Mouse (Mus musculus) left cerebral cortex, postnatal 25 days (tissue): ENCODE results near the gene Zfp944. TPM values are rescaled to one million over a fixed set of nuclear protein-coding genes. Genes with fewer than 3 reads are reported as not detected.
"Not testable (repeated sequence)": the region's sequence is repeated elsewhere in the genome, so short reads cannot be mapped to it uniquely, and the experiment has no call there.

Experiments used
- DNase-seq, 2 experiments: peaks; one replicate each; pipeline ENCODE4 v3.0.0; 2022; ENCODE audit warnings: low spot score in 2 of 2, mixed read lengths in 1 of 2
- intact Hi-C: fragments of 180-260 bp; cut with DNase I; formaldehyde crosslinking; loops from one replicate; pipeline ENCODE4 v1.15.1; 2025
- total RNA-seq, 2 experiments: library from RNA; stranded (reverse); gene quantifications; 2 replicates each; pipeline ENCODE4 v1.2.3; 2021

Zfp944 gene
- total RNA-seq, result 10 to 100 TPM in 1 of 2 experiments, 1 to 10 TPM in 1; 9.2 to 11.4 TPM

DNA sequence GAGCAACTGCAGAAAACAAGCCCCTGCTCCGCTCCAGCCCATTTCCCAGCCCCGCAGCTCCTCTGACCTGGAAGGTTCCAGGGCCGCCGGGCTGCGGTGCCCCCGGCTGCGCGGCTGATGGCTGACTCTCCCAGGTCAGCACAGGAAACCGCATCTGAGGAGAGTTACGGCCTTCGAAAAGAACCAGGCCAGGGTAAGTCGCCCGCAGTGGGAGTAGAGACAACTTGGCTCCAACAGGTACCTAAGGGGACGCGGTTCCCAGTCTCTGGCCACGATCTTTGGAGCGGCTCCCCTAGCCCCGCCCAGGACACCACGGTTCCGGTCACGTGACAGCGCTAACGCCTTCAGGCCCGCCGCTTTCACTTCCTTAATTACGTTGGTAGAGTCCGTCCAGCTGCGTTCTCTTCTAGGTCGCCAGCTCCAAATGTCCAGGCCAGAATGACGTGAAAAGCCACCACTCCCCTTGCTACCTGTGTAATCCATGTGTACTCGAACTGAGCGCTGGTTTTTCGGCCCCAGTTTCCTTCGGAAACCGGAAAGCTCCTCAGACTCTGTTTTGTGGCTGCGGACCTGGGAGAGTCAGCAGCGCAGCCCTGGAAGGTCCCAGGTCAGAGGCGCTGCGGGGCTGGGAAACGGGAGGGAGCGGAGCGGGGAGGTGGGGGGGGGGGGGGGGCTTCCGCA is at the start of gene Zfp944, which contains the start of gene Zfp758:
Gene Zfp944 (minus strand): TSS at position 300 of the 681 bp plus-strand sequence.
Gene Zfp758 (plus strand): TSS at position 353 of the 681 bp plus-strand sequence.
- peak; percentile 45 to 51 for DNase-seq
- intact Hi-C loops, result not testable (repeated sequence)

- intact Hi-C loops, result loop anchor here (5.0 kb wide), 1 partner anchor 58 kb away; no protein-coding TSS in a partner anchor
- DNase-seq, result no peak
These were observed 49.6 kb upstream of the Zfp944 start for GRCm38 (mm10) chr17:22410756-22411155.

DNA sequence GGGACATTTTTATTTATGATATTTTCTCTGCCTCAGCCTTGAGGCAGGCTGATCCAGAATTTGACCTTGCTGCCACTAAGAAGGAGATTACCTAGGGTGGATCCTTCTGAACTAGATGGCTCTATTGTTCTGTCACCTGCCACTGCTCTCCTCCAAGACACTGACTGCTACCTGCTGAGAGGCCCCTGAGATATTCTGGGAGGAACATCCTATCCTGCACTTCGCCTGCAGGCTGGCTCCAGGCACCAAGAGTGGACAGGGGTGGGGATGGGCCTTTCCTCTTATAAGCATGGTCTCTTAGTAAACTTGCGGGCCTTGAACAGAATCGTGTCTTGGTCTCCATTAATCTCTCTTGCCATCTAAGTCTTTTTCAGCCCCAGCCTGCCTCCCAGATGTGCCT is 2.7 kb upstream of the Zfp944 start:
- intact Hi-C loops, result no loop called here
- DNase-seq, result no peak

DNA sequence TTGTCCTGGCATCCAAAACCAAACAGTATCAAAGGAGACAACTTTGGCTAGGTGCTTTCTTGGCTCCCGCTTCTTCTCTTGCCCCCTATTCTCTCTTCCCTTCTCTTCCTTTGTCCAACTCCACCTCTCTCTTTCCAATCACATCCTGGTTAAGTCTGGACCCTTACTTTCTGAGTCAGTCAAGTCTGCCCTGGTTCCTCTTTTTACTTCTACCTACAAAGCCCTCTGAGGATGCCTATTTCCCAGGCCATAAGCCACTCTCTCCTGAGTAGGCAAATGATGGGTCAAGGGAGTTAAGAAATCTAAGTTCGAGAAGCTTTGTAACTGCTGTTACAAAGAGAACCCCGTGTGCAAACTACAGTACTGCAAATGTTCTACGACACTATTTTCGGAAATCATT is 628 bp downstream of the Zfp944 start:
- intact Hi-C loops, result no loop called here
- no peak for DNase-seq

DNA sequence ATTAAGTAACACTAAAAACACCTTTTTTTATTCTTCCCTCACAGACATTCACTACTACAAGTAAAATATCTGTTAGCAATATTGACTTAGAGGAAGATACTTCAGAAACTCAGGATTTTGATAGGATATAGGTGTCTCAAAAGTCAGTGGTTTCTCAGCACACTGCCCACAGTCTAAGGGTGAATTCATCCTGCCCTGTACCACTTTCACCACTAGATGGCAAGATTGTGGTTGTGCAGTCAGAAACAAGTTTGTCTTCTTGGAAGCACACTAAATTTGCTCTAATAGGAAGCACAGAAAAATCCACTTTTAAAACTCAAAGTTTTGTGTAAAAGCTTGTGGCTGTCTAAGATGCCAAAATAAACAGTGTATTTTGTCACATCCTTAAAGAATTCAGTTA is 8.4 kb downstream of the Zfp944 start:
- intact Hi-C loops, result loop anchor here (5.0 kb wide), 1 partner anchor 60 kb away; no protein-coding TSS in a partner anchor

GRCm38 (mm10) chr17:22315247-22315646 is 46.0 kb downstream of the Zfp944 start:
- DNase-seq, intact Hi-C loops: not testable (repeated sequence)

More for the DNA sequence above, 8.4 kb downstream of the Zfp944 start:
- DNase-seq, result peak; percentile 42 to 52

GRCm38 (mm10) chr17:22314730-22315226 is 46.4 kb downstream of the Zfp944 start, which contains the start of gene CT030661.1:
TSS of gene CT030661.1 (minus strand) at chr17:22314837.
- intact Hi-C loops, result loop anchor here (5.0 kb wide), 1 partner anchor 87 kb away; the partner anchor contains the start of gene Zfp994
- DNase-seq, result peak; percentile 94 to 98

DNA sequence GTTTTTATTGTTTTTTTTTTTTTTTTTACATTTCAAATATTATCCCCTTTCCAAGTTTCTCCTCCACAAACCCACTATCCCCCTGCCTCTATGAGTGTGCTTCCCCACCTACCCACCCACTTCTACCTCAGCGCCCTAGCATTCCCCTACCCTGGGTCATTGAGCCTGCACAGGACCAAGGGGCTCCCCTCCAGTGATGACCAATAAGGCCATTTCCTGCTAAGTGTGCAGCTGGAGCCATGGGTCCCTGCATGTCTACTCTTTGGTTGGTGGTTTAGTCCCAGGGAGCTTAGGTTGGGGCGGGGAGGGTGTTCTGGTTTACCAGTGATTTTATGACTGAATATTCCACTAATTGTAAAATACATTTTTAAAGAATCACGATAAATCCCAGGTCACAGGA is 47.0 kb downstream of the Zfp944 start:
- not testable (repeated sequence) for DNase-seq
- intact Hi-C loops, result loop anchor here (5.0 kb wide), 1 partner anchor 87 kb away; the partner anchor contains the start of gene Zfp994

Other genes starting within 250 kb of the Zfp944 start
- gene Zfp947, start 195.2 kb downstream of the Zfp944 start, total RNA-seq, result under 1 TPM; 0.25 to 0.41 TPM
- 1 to 10 TPM; 4.5 to 5.3 TPM for gene Zfp994, start 135.8 kb downstream of the Zfp944 start, total RNA-seq
- 10 to 100 TPM; 12.2 to 12.4 TPM for gene CT030661.1, start 46.6 kb downstream of the Zfp944 start, total RNA-seq
- gene Zfp758, start 53 bp upstream of the Zfp944 start, total RNA-seq, result 10 to 100 TPM; 10.2 to 10.5 TPM
- 10 to 100 TPM; 10.1 to 10.4 TPM for gene Zfp946, start 62.8 kb upstream of the Zfp944 start, total RNA-seq
- not detected for gene Vmn2r111, start 212.1 kb upstream of the Zfp944 start, total RNA-seq
- not detected for gene Vmn2r112, start 239.6 kb upstream of the Zfp944 start, total RNA-seq